Mouse (Mus musculus): ENCODE measurements around the gene Gm49361. TPM values are rescaled to one million over a fixed set of nuclear protein-coding genes. Genes with fewer than 3 reads are reported as not detected.
"Not testable (repeated sequence)": the region's sequence is repeated elsewhere in the genome, so short reads cannot be mapped to it uniquely, and the experiment has no call there.

Gene Gm49361
- total and polyA plus RNA-seq, 3 experiments, result 1.9 to 2.2 TPM; not detected in 1

DNA sequence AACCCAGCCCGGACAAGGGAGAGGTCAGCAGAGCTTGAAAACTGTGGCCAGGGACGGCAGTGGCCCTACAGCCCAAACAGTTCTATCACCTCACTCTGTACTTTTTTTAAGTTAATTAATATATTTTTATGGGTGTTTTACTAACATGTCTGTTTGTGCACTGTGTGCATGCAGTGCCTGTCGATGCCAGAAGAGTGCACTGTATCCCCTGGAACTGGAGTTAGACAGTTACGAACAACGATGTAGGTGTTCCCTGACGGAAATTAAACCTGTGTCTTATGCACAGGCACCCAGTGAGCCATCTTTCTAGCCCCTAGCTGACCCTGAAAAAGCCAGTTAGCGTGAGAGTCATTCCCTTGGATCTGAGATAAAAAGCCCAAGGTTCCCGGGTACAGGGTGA lies 50.4 kb downstream of the Gm49361 start:
- no peak for DNase-seq
- peak; percentile 61 for TF ChIP-seq CTCF (IDR thresholded peaks at IDR 0.05)
- no peak for TF ChIP-seq EP300 (IDR thresholded peaks at IDR 0.05; ENCODE audit: insufficient read depth, low read depth, low read length)
- TF ChIP-seq POLR2A (IDR thresholded peaks at IDR 0.05; ENCODE audit: insufficient read depth, low read depth, low read length), result no peak
- H3K4me3 ChIP-seq, result no peak overlapping the region
- no peaks in the 10 kb centered on the region for H3K27me3 ChIP-seq (ENCODE audit: control insufficient read depth, insufficient read depth, low read length)
- 90% methylated on average over 8 of the region's 8 CpGs for WGBS
- 0 out of 2 replicates have a peak, but pooled peaks cover 4% of the 10 kb centered on the region for H3K36me3 ChIP-seq (ENCODE audit: control insufficient read depth, insufficient read depth, low read length)
- H3K27ac ChIP-seq, result no peak overlapping the region
- H3K79me2 ChIP-seq (replicated peaks; ENCODE audit: control insufficient read depth, insufficient read depth, low read length), result peaks cover 3% of the 10 kb centered on the region; the same call in 1 of the 2 replicates
- intact Hi-C loops (cut with DNase I), result no loop called here
- no peak overlapping the region for H3K9ac ChIP-seq (ENCODE audit: low read depth, low read length)
- peaks cover 2% of the 10 kb centered on the region; the same call in 1 of the 2 replicates for H3K4me1 ChIP-seq (ENCODE audit: control insufficient read depth, insufficient read depth, low read length)

- 86% methylated on average over 16 of the region's 16 CpGs for WGBS
- Histone ChIP-seq H3K27me3 (ENCODE audit: control insufficient read depth, insufficient read depth, low read length) (no peaks in the 10 kb centered on the region), H3K36me3 (ENCODE audit: control insufficient read depth, insufficient read depth, low read length) (0 out of 2 replicates have a peak, but pooled peaks cover 4% of the 10 kb centered on the region), H3K4me1 (ENCODE audit: control insufficient read depth, insufficient read depth, low read length) (peaks cover 2% of the 10 kb centered on the region; the same call in 1 of the 2 replicates), H3K79me2 (replicated peaks; ENCODE audit: control insufficient read depth, insufficient read depth, low read length) (peaks cover 2% of the 10 kb centered on the region; the same call in 1 of the 2 replicates), H3K4me3 (no peak overlapping the region), H3K9ac (ENCODE audit: low read depth, low read length) (no peak overlapping the region), H3K27ac (no peak overlapping the region)
- no peak for TF ChIP-seq CTCF (IDR thresholded peaks at IDR 0.05)
- TF ChIP-seq EP300 (IDR thresholded peaks at IDR 0.05; ENCODE audit: insufficient read depth, low read depth, low read length), result no peak
- TF ChIP-seq POLR2A (IDR thresholded peaks at IDR 0.05; ENCODE audit: insufficient read depth, low read depth, low read length), result no peak
- DNase-seq, result no peak
- intact Hi-C loops (cut with DNase I), result no loop called here
Observed at GRCm38 (mm10) chr14:57694246-57694645, 51.7 kb downstream of the Gm49361 start.

GRCm38 (mm10) chr14:57692517-57693130 lies 53.3 kb downstream of the Gm49361 start:
- TF ChIP-seq CTCF (IDR thresholded peaks at IDR 0.05) (no peak), EP300 (IDR thresholded peaks at IDR 0.05; ENCODE audit: insufficient read depth, low read depth, low read length) (no peak)
- H3K27ac ChIP-seq, result no peak overlapping the region
- intact Hi-C loops (cut with DNase I), result no loop called here
- peaks cover 2% of the 10 kb centered on the region; the same call in 1 of the 2 replicates for H3K79me2 ChIP-seq (replicated peaks; ENCODE audit: control insufficient read depth, insufficient read depth, low read length)
- no peaks in the 10 kb centered on the region for H3K27me3 ChIP-seq (ENCODE audit: control insufficient read depth, insufficient read depth, low read length)
- H3K9ac ChIP-seq (ENCODE audit: low read depth, low read length), result no peak overlapping the region
- 75% methylated on average over 17 of the region's 17 CpGs for WGBS
- no peaks in the 10 kb centered on the region for H3K36me3 ChIP-seq (ENCODE audit: control insufficient read depth, insufficient read depth, low read length)
- H3K4me1 ChIP-seq (ENCODE audit: control insufficient read depth, insufficient read depth, low read length), result no peaks in the 10 kb centered on the region
- DNase-seq, result no peak
- H3K4me3 ChIP-seq, result no peak overlapping the region

DNA sequence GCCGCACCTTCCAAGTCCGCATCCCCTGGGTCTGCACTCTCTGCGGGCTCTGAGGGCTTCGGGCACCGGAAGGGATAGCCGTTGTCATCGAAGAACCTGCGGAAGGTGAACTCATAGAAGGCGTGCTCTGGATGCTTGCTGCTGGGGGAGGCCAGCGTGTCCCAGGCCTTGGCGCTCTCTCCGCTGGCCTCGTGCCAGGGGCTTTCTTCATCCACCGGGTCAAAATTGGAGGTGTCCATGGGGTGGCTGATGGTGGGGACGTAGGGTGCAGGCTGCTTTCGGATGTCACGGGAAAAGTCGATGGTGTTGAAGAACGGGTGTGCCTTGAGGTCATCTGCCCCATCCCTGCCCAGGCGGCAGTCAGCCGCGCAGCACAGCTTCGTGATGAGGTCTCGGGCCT lies 54.6 kb downstream of the Gm49361 start:
- Histone ChIP-seq H3K4me3 (no peak overlapping the region), H3K27ac (no peak overlapping the region), H3K27me3 (ENCODE audit: control insufficient read depth, insufficient read depth, low read length) (no peaks in the 10 kb centered on the region), H3K79me2 (replicated peaks; ENCODE audit: control insufficient read depth, insufficient read depth, low read length) (peaks cover 2% of the 10 kb centered on the region; the same call in 1 of the 2 replicates), H3K9ac (ENCODE audit: low read depth, low read length) (no peak overlapping the region), H3K36me3 (ENCODE audit: control insufficient read depth, insufficient read depth, low read length) (no peaks in the 10 kb centered on the region), H3K4me1 (ENCODE audit: control insufficient read depth, insufficient read depth, low read length) (no peaks in the 10 kb centered on the region)
- intact Hi-C loops (cut with DNase I), result no loop called here
- DNase-seq, result no peak
- TF ChIP-seq POLR2A (IDR thresholded peaks at IDR 0.05; ENCODE audit: insufficient read depth, low read depth, low read length) (no peak), EP300 (IDR thresholded peaks at IDR 0.05; ENCODE audit: insufficient read depth, low read depth, low read length) (no peak), CTCF (IDR thresholded peaks at IDR 0.05) (no peak)
- 87% methylated on average over 24 of the region's 24 CpGs for WGBS

DNA sequence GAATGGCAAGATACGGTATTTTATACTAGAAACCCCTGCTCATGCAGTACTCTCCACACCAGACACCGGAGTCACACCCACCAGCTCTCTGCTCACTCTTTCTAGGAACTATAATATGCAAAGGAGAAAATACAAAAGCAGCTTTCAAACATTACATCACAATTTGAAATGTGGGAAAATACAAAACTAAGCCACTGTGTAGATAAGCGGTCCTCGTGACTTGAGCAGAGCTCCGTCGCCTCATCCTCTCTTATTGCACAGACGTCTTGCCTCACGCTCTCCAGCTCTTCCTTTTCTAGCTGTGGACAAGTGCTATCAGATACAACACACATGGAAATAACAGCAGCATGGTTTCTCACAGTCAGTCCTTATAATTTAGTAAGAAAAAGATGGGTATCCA lies 55.2 kb downstream of the Gm49361 start:
- Histone ChIP-seq H3K27me3 (ENCODE audit: control insufficient read depth, insufficient read depth, low read length) (no peaks in the 10 kb centered on the region), H3K36me3 (ENCODE audit: control insufficient read depth, insufficient read depth, low read length) (no peaks in the 10 kb centered on the region), H3K4me1 (ENCODE audit: control insufficient read depth, insufficient read depth, low read length) (no peaks in the 10 kb centered on the region), H3K27ac (no peak overlapping the region), H3K9ac (ENCODE audit: low read depth, low read length) (no peak overlapping the region), H3K4me3 (no peak overlapping the region), H3K79me2 (replicated peaks; ENCODE audit: control insufficient read depth, insufficient read depth, low read length) (0 out of 2 replicates have a peak, but pooled peaks cover 2% of the 10 kb centered on the region)
- TF ChIP-seq CTCF (IDR thresholded peaks at IDR 0.05) (no peak), EP300 (IDR thresholded peaks at IDR 0.05; ENCODE audit: insufficient read depth, low read depth, low read length) (no peak), POLR2A (IDR thresholded peaks at IDR 0.05; ENCODE audit: insufficient read depth, low read depth, low read length) (no peak)
- no peak for DNase-seq
- intact Hi-C loops (cut with DNase I), result no loop called here
- 80% methylated on average over 8 of the region's 8 CpGs for WGBS

GRCm38 (mm10) chr14:57688066-57688465 lies 57.8 kb downstream of the Gm49361 start:
- intact Hi-C loops (cut with DNase I), result loop anchor here (10.0 kb wide), 1 partner anchor 107 kb away; the partner anchor contains the start of gene Sap18
- H3K27me3 ChIP-seq (ENCODE audit: control insufficient read depth, insufficient read depth, low read length); H3K79me2 ChIP-seq (replicated peaks; ENCODE audit: control insufficient read depth, insufficient read depth, low read length); H3K9ac ChIP-seq (ENCODE audit: low read depth, low read length); H3K36me3 ChIP-seq (ENCODE audit: control insufficient read depth, insufficient read depth, low read length); H3K4me3 ChIP-seq; H3K27ac ChIP-seq; DNase-seq; H3K4me1 ChIP-seq (ENCODE audit: control insufficient read depth, insufficient read depth, low read length): not testable (repeated sequence)
- WGBS, result 91% methylated on average over 7 of the region's 7 CpGs
